Mouse (Mus musculus): ENCODE measurements around the gene Gnptab.

DNA sequence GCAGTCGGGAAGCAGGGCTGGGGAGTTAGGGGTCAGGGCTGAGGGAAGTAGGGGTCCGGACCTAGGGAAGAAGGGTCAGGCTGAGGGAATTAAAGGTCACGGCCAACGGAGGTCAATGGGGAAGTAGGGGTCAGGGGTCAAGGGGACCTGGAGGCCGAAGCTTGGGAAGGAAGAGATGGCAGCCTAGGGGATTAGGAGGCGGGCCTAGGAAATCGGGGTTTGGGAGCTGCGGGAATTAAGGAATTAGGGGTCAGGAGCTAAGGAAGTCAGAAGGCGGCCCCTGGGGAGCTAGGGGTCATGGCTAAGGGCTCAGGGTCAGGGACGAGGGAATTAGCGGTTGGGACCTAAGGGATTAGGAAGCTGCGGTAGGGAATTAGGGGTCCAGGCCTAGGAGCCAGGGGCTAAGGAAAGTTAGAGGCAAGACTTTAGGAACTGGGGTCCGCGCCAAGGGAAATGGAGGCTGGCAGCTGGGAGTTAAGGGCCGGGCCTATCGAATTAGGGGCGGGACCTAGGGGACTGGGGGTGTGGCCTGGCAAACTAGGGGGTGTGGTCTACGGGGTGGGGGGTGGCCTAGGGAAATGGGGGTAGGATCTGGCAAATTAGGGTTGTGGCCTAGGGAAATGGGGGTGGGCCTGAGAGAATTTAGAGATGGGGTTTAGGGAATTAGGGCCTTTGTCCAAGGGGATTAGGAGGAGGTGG, 81.3 kb downstream of the Gnptab start:
- TF ChIP-seq FLI1 (IDR thresholded peaks at IDR 0.05; ENCODE audit: low read length) (no peak), GATA1 (IDR thresholded peaks at IDR 0.05; ENCODE audit: borderline replicate concordance, low read length) (no peak)

All from megakaryocyte, embryonic 14.5 days (primary cell).